Mouse (Mus musculus): ENCODE measurements at regions not wholly inside any gene's neighbourhood (a gene's known extent, or its start where the extent isn't known, plus 50 kb on each side); places are given as distances from the start of the nearest gene placed in this dataset.

- TF ChIP-seq GATA1 (IDR thresholded peaks at IDR 0.05; ENCODE audit: borderline replicate concordance, low read length), result no peak
- no peak for TF ChIP-seq FLI1 (IDR thresholded peaks at IDR 0.05; ENCODE audit: low read length)
Observed at GRCm38 (mm10) chr1:125174725-125175124, 260.8 kb downstream of the Actr3 start.
